Mouse (Mus musculus) v-Abl transformed pro-B cells (cell line): Measurements from ENCODE around the gene Podnl1.

Source experiments
- in situ Hi-C, 2 experiments: fragments of 400-800 bp; cut with MboI; formaldehyde crosslinking; loops; one replicate each; pipeline ENCODE4 v1.15.1; 2025; ENCODE audit not compliant: unreplicated experiment in 2 of 2

Podnl1 gene

DNA sequence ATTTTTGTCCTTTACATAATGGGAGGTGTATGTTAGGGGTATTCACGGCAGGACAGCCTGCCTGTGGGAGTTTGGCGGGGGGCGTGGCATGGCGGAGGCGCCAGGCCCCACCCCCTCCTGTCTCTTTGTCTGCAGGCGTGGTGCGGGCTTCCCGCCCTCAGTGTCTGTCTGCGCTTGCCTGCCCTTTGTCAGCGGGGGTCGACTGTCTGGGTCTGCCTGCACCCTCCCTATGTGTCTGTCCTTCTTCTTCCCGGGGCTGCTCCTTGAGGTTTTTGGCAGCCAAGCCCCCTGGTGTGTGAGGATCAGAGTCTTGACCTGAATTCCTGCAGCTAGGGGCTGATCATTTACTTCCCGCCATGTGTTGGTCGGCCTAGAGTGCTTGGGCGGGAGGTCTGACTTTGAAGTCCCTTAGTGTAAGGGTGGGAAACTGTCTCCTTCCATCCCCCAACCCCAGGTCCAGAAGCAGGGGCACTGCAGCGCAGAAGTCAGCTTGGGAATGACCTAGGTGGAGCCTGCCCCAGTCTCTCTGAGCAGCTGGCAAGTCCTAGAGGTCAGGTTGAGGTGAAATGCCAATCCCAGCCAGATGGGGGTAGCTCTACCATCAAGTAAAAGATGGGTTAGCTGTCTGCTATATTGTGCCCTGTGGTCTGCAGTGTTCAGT lies 54.9 kb downstream of the Podnl1 start:
- in situ Hi-C loops, result loop anchor here (5.0 kb wide), 3 partner anchors 37 to 182 kb away; no protein-coding TSS in a partner anchor
